Mouse (Mus musculus) C2C12 (cell line): ENCODE data around the gene Theg. TPM values are rescaled to one million over a fixed set of nuclear protein-coding genes. Genes with fewer than 3 reads are reported as not detected.
A peak's percentile ranks its signal among the peaks of the same experiment; 100 is the strongest.

Source experiments
- H3K27me3 ChIP-seq: one replicate; pipeline ENCODE4 v1.6.1; 2011; ENCODE audit not compliant: control insufficient read depth, insufficient read depth, insufficient read length
- H3K36me3 ChIP-seq: one replicate; pipeline ENCODE4 v1.6.1; 2011; ENCODE audit not compliant: control insufficient read depth, insufficient read depth
- H3K4me3 ChIP-seq: one replicate; pipeline ENCODE4 v1.5.1; 2011; ENCODE audit warnings: mild to moderate bottlenecking, control low read depth; ENCODE audit not compliant: poor library complexity, insufficient read depth, severe bottlenecking
- H3K79me2 ChIP-seq: one replicate; pipeline ENCODE4 v1.6.1; 2011; ENCODE audit not compliant: control insufficient read depth, insufficient read depth
- H3K79me3 ChIP-seq: one replicate; pipeline ENCODE4 v1.6.1; 2011; ENCODE audit warnings: low read depth, control low read depth
- H3ac ChIP-seq: one replicate; pipeline ENCODE3; 2011; ENCODE audit warnings: low read depth; ENCODE audit not compliant: control insufficient read depth, insufficient read length
- CEBPB ChIP-seq: IDR thresholded peaks from one replicate; pipeline ENCODE4 v1.6.1; 2011; ENCODE audit warnings: low read depth, mild to moderate bottlenecking, control low read depth, moderate library complexity
- CTCF ChIP-seq: IDR thresholded peaks from one replicate; pipeline ENCODE4 v1.5.1; 2011; ENCODE audit not compliant: control insufficient read depth, insufficient read depth, insufficient read length
- FOSL1 ChIP-seq: IDR thresholded peaks from one replicate; pipeline ENCODE4 v1.8.0; 2011; ENCODE audit warnings: mild to moderate bottlenecking, low read length; ENCODE audit not compliant: poor library complexity, insufficient read depth, severe bottlenecking
- MAX ChIP-seq: IDR thresholded peaks from one replicate; pipeline ENCODE4 v1.6.1; 2011; ENCODE audit warnings: mild to moderate bottlenecking, control low read depth
- MYOD1 ChIP-seq: IDR thresholded peaks from one replicate; pipeline ENCODE4 v1.6.1; 2011; ENCODE audit warnings: low read depth; ENCODE audit not compliant: control insufficient read depth, insufficient read length
- MYOG ChIP-seq: IDR thresholded peaks from one replicate; pipeline ENCODE4 v1.6.1; 2011; ENCODE audit not compliant: control insufficient read depth, insufficient read length; ENCODE audit errors: extremely low read depth
- USF1 ChIP-seq: IDR thresholded peaks from one replicate; pipeline ENCODE4 v1.6.1; 2011; ENCODE audit warnings: low read depth, mild to moderate bottlenecking, control low read depth, moderate library complexity
- polyA plus RNA-seq: library from polyadenylated mRNA; unstranded; fragments of >200 nt; fragmentation: generic; extraction: Trizol; gene quantifications from one replicate; pipeline ENCODE4 v1.2.1, GENCODE M21; 2012; ENCODE audit warnings: missing spikeins

The Theg gene
- polyA plus RNA-seq, 1 experiment = not detected

DNA sequence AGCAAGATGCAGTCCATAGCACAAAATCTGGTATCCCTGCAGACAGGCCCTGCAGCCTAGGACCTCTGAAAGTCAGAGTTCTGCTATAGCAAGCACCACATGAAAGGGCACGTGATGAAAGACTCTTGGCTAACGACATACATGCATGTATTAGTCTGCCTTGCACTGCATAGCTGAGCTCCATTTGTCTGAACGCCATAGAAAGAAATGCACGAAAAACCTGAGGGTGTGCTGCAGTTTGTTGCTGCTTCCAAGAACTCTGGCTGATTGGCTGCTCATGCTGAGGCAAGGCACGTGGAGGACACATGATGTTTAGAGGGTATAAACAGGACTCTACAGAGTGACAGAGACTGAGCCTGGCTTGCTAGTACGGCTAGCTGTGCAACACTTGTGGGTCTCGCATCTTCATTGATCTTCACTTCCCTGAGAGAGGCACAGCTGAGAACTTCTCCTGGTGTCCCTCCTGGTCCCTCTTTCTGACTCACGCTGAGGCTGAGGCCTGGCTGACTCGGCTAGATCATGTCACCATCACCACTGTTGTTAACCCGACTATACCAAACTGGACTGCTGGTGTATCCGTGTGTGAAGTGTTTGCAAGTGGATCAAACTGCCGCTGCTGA, 50.6 kb downstream of the Theg start:
- Histone ChIP-seq H3K36me3 (peaks cover 35% of the 10 kb centered on the region), H3K4me3 (no peak overlapping the region), H3K79me2 (peaks cover 15% of the 10 kb centered on the region), H3K27me3 (no peaks in the 10 kb centered on the region), H3ac (no peak overlapping the region), H3K79me3 (peaks cover 13% of the 10 kb centered on the region)
- TF ChIP-seq CTCF (no peak), CEBPB (no peak), MYOD1 (no peak), USF1 (no peak), FOSL1 (no peak), MAX (no peak), MYOG (no peak)

GRCm38 (mm10) chr10:79535431-79535830, 51.7 kb downstream of the Theg start:
- no peaks in the 10 kb centered on the region for H3K27me3 ChIP-seq

DNA sequence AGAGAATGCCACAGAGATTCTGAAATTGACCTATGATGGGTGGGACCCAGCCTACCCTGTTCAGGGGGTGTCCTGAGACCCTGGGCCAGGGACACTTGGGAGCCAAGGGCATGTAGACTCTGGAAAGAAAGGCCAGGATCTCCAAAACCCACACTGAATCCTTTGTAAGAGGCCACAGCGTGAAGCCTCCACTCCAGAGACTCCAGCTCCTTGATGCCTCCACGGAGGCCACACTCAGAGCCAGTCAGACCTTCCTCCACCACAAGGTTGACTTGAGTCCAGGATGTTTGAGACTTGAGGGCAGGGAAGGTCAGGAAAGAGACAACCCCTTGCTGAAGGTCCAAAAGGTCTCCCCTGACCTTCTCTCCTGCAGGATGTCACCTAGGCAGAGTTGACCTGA, 52.7 kb downstream of the Theg start:
- Histone ChIP-seq H3K79me2 (peaks cover 37% of the 10 kb centered on the region), H3K4me3 (no peak overlapping the region), H3K36me3 (peaks cover 39% of the 10 kb centered on the region), H3K27me3 (no peaks in the 10 kb centered on the region), H3K79me3 (peaks cover 33% of the 10 kb centered on the region), H3ac (no peak overlapping the region)
- TF ChIP-seq MAX (no peak), MYOD1 (no peak), CEBPB (no peak), MYOG (no peak), FOSL1 (no peak), CTCF (no peak), USF1 (no peak)

More at GRCm38 (mm10) chr10:79535431-79535830, 51.7 kb downstream of the Theg start:
- H3K79me3 ChIP-seq = peaks cover 23% of the 10 kb centered on the region
- TF ChIP-seq MYOD1 = no peak
- TF ChIP-seq USF1 = no peak
- TF ChIP-seq MYOG = no peak
- peaks cover 35% of the 10 kb centered on the region for H3K36me3 ChIP-seq
- no peak overlapping the region for H3K4me3 ChIP-seq
- no peak overlapping the region for H3ac ChIP-seq
- H3K79me2 ChIP-seq = peaks cover 27% of the 10 kb centered on the region

DNA sequence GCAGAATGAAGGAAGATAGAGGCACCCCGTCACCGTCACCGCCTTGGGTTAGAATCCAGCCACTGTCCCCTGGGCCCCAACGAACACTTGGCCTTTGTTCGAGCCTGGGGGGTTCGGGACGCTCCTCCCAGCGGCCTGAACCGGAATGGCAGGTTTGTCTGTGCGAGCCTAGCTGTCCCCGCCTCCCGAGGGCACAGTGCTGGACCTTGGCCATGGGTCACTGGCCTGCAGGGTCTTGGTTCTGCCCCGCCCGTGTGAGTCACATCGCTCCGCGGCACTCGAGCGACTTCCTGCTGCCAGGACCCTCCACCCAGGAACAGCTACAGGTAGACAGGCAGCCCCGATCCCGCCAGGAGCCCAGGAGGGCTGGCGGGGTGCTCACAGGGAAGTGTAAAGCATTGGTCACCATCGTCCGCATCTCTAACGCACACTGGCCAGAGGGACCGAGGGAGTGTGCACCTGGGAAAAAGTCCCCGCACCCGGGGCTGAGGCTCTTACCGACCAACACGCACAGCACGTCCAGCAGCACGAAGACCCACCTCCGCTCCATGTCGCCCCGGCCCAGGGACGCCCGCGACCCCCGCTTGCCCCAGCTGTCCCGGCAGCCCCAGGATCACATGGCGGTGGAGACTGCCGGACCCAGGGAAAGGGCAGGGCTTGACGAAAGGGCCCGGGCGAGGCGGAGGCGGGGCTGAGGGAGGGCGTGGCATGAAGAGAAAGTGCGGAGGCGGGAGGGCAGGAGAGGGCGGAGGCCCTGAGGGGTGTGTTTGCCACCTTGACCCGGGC, 53.8 kb downstream of the Theg start, which contains the start of gene Plpp2:
Gene Plpp2, minus strand, starts transcription at position 671 of the 786 bp plus-strand sequence.
- Histone ChIP-seq H3K4me3 (peak within 1 kb of the TSS; percentile 65), H3K27me3 (no peaks in the 10 kb centered on the region), H3K79me2 (peaks cover 48% of the 10 kb centered on the region), H3K36me3 (peaks cover 40% of the 10 kb centered on the region), H3ac (peak within 1 kb of the TSS; percentile 82), H3K79me3 (peaks cover 43% of the 10 kb centered on the region)
- TF ChIP-seq MAX (peak; percentile 71), MYOG (no peak), USF1 (no peak), MYOD1 (no peak), CEBPB (no peak), CTCF (peak; percentile 78), FOSL1 (no peak)

DNA sequence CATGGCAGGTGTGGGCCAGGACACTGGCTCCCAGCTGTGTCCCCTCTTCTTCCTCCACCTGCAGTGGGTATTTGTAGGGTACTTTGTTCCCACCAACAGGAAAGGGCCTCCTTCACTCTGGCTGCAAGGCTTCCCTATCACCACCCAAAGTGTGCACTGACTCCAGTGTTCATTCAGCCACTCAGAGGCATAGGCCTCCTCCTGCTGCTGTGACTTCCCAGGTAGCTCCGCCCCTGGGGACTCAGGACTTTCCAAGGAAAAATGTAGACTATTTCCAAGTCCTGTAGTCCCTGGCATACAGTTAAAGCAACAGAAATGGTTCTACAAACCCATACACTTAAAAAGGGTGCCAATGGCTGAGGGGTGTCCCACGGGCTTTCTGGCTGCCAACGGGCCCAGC, 54.5 kb downstream of the Theg start:
- TF ChIP-seq MYOG (no peak), CEBPB (no peak), MAX (no peak), CTCF (no peak), FOSL1 (no peak), MYOD1 (no peak), USF1 (no peak)
- peaks cover 54% of the 10 kb centered on the region for H3K79me2 ChIP-seq
- peak overlapping the region; percentile 65 for H3K4me3 ChIP-seq
- peaks cover 43% of the 10 kb centered on the region for H3K79me3 ChIP-seq
- peak overlapping the region; percentile 58 for H3ac ChIP-seq
- peaks cover 40% of the 10 kb centered on the region for H3K36me3 ChIP-seq
- no peaks in the 10 kb centered on the region for H3K27me3 ChIP-seq

DNA sequence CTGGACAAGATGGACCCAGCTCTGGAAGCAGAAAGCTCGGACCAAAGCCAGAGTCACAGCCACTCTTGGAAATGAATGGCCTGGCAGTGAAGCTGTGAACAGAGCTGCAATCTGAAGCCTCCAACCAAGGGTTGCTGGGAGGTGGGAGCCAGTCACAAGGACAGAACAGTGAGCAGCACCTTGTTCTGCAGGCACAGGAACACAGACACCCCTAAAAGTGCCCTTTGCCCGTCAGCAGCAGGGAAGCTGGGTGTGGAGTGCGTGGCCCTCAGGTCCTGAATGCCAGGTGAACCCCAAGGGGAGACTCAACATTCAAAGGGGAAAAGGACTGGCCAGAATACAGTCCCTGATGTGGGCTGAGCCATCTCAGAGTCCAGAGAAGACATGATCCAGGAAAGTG, 55.5 kb downstream of the Theg start:
- no peaks in the 10 kb centered on the region for H3K27me3 ChIP-seq
- H3K36me3 ChIP-seq = peaks cover 50% of the 10 kb centered on the region
- H3K4me3 ChIP-seq = no peak overlapping the region
- no peak for TF ChIP-seq CEBPB
- TF ChIP-seq CTCF = no peak
- TF ChIP-seq MYOG = no peak
- no peak for TF ChIP-seq MYOD1
- no peak for TF ChIP-seq FOSL1
- no peak for TF ChIP-seq MAX
- no peak for TF ChIP-seq USF1
- peaks cover 65% of the 10 kb centered on the region for H3K79me2 ChIP-seq
- no peak overlapping the region for H3ac ChIP-seq
- H3K79me3 ChIP-seq = peaks cover 43% of the 10 kb centered on the region
